Mouse (Mus musculus) heart, adult 2 months (tissue): ENCODE measurements around the gene Sh3d19. TPM values are rescaled to one million over a fixed set of nuclear protein-coding genes. Genes with fewer than 3 reads are reported as not detected.

Experiments used
- DNase-seq, 2 experiments: peaks; one replicate each; pipeline ENCODE4 v3.0.0; 2021
- H3K27ac ChIP-seq: fragments of 200-600 bp; 2 replicates; pipeline ENCODE4 v1.8.1; 2022
- H3K27me3 ChIP-seq: fragments of 200-500 bp; 2 replicates; pipeline ENCODE4 v1.6.1; 2012; ENCODE audit warnings: mild to moderate bottlenecking, low read length, inconsistent platforms, mixed read lengths; ENCODE audit not compliant: control insufficient read depth, insufficient read depth
- H3K36me3 ChIP-seq: fragments of 200-500 bp; 2 replicates; pipeline ENCODE4 v1.6.1; 2012; ENCODE audit warnings: low read length, inconsistent platforms; ENCODE audit not compliant: control insufficient read depth, insufficient read depth
- H3K4me1 ChIP-seq: fragments of 200-500 bp; 2 replicates; pipeline ENCODE4 v1.6.1; 2011; ENCODE audit warnings: low read length; ENCODE audit not compliant: control insufficient read depth, insufficient read depth
- H3K4me3 ChIP-seq: fragments of 200-600 bp; 2 replicates; pipeline ENCODE4 v1.8.1; 2022
- H3K79me2 ChIP-seq: fragments of 200-500 bp; replicated peaks from 2 replicates; pipeline ENCODE4 v1.6.1; 2012; ENCODE audit warnings: mild to moderate bottlenecking, inconsistent platforms, low read length, moderate library complexity, mixed read lengths; ENCODE audit not compliant: control insufficient read depth, insufficient read depth
- H3K9ac ChIP-seq: fragments of 200-500 bp; 2 replicates; pipeline ENCODE4 v1.6.1; 2012; ENCODE audit warnings: low read depth, mild to moderate bottlenecking, control low read depth, inconsistent platforms, low read length, mixed read lengths
- CTCF ChIP-seq: fragments of 200-600 bp; IDR thresholded peaks from 2 replicates; pipeline ENCODE4 v1.8.1; 2022; ENCODE audit warnings: antibody characterized with exemption, mild to moderate bottlenecking, moderate library complexity
- EP300 ChIP-seq: fragments of 200-500 bp; IDR thresholded peaks from 2 replicates; pipeline ENCODE4 v1.6.1; 2011; ENCODE audit warnings: low read depth, low read length, control low read depth; ENCODE audit not compliant: insufficient read depth
- POLR2A ChIP-seq: fragments of 200-500 bp; IDR thresholded peaks from 2 replicates; pipeline ENCODE4 v1.6.1; 2011; ENCODE audit warnings: mild to moderate bottlenecking, low read depth, low read length, control low read depth; ENCODE audit not compliant: insufficient read depth
- WGBS: fragments of 180-500 bp; shearing (Covaris S2); methylation state at CpG from one replicate; pipeline ENCODE4 v1.1.7; 2018; 5-methylcytosine and 5-hydroxymethylcytosine counted together
- intact Hi-C: fragments of 180-260 bp; cut with DNase I; formaldehyde crosslinking; loops from one replicate; pipeline ENCODE4 v1.15.1; 2025
- polyA plus RNA-seq: library from polyadenylated mRNA; depleted of rRNA; stranded (reverse); fragments of >200 nt; gene quantifications from 2 replicates; pipeline ENCODE4 v1.2.3, GENCODE M21; 2012
- total RNA-seq, 2 experiments: library from RNA; stranded (reverse); gene quantifications; 2 replicates each; pipeline ENCODE4 v1.2.3; 2021

Sh3d19 gene
- total and polyA plus RNA-seq, 3 experiments = 13.5 to 22.2 (median 19.5) TPM

DNA sequence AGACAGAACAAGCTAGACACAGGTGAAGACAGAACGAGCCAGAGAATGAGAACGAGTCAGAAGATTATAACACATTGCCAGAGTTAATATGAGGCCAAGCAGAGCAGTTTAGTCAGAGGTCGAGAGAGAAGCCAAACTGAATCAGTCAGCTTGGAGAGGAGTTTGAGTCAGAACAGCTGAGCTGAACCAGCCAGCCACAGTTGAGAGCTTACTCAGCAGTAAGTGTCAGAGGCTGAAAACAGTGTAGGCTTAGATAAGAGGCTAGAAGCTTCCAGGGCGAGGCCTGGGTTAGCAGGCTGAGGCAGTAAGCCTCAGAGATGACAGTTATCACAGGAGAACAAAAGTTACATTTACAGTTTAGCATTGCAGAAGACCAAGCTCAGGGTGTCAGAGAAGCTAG, 137.7 kb downstream of the Sh3d19 start:
- intact Hi-C loops = no loop called here
- no peaks in the 10 kb centered on the region for H3K79me2 ChIP-seq
- no peaks in the 10 kb centered on the region; the same call in 1 of the 2 replicates for H3K4me1 ChIP-seq
- 73% methylated on average over 4 of the region's 4 CpGs for WGBS
- no peak for TF ChIP-seq CTCF
- no peak for TF ChIP-seq POLR2A
- TF ChIP-seq EP300 = no peak
- DNase-seq = no peak
- H3K9ac ChIP-seq = no peak overlapping the region
- H3K27me3 ChIP-seq = no peaks in the 10 kb centered on the region
- no peak overlapping the region for H3K4me3 ChIP-seq
- no peak overlapping the region for H3K27ac ChIP-seq
- H3K36me3 ChIP-seq = no peaks in the 10 kb centered on the region

GRCm38 (mm10) chr3:86109099-86109498, 138.2 kb downstream of the Sh3d19 start:
- H3K27me3 ChIP-seq = no peaks in the 10 kb centered on the region
- no peaks in the 10 kb centered on the region; the same call in 1 of the 2 replicates for H3K4me1 ChIP-seq
- no peaks in the 10 kb centered on the region for H3K79me2 ChIP-seq
- H3K4me3 ChIP-seq = no peak overlapping the region
- H3K36me3 ChIP-seq = no peaks in the 10 kb centered on the region
- intact Hi-C loops = no loop called here
- H3K9ac ChIP-seq = no peak overlapping the region
- 76% methylated on average over 7 of the region's 7 CpGs for WGBS
- no peak for DNase-seq
- no peak overlapping the region for H3K27ac ChIP-seq
- TF ChIP-seq EP300 = no peak

DNA sequence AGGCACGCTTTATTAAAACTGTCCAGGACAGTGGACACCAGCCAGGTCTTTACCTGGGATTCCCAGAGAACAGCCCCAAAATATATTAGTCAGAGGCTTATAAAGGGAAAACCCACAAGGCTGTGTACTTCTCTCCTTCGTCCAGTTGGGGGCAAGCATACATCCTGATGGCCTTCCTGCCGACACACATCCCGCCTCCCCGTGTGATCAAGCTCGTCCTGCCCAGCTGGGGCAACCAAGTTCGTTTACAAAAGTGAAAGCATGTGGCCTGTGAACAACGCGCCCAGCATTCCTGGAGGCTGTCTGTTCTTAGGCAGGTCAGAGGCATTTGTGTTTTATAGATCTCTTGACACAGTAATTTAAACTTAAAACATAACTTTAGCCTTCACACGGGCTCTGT, 139.2 kb downstream of the Sh3d19 start:
- Histone ChIP-seq H3K9ac (no peak overlapping the region), H3K27ac (peak overlapping the region; percentile 13; the same call in 1 of the 2 replicates), H3K4me1 (peaks cover 2% of the 10 kb centered on the region), H3K27me3 (no peaks in the 10 kb centered on the region), H3K4me3 (no peak overlapping the region), H3K79me2 (no peaks in the 10 kb centered on the region), H3K36me3 (no peaks in the 10 kb centered on the region)
- intact Hi-C loops = loop anchor here (2.0 kb wide), 1 partner anchor 19 kb away; no protein-coding TSS in a partner anchor
- 15% methylated on average over 10 of the region's 10 CpGs for WGBS
- DNase-seq = peak; percentile 33 to 45
- TF ChIP-seq POLR2A = peak; percentile 31; the same call in 1 of the 2 replicates
- 0 out of 2 replicates have a peak, but pooled peaks have one; percentile 45 for TF ChIP-seq EP300
- TF ChIP-seq CTCF = peak; percentile 70

DNA sequence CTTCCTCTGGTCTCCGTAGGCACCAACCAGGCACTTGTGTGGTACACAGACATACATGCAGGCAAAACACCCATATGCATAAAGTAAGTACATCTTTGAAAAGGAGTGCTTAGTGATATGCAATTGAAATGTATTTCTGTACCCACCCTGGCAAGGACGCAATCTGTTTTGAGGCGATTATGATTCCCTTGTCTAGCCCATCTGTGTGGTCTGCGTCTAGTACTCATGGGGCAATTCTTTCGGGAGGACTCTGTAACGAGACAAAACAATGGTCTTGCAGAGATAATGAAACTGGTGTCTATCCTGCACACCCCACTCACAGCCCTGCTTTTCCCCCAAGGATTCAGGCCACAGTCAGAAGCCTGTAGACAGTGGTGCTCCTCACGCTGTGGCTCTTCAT, 141.9 kb downstream of the Sh3d19 start:
- 85% methylated on average over 7 of the region's 7 CpGs for WGBS
- Histone ChIP-seq H3K79me2 (no peaks in the 10 kb centered on the region), H3K27me3 (no peaks in the 10 kb centered on the region), H3K36me3 (no peaks in the 10 kb centered on the region), H3K4me3 (no peak overlapping the region), H3K27ac (no peak overlapping the region), H3K9ac (no peak overlapping the region), H3K4me1 (peaks cover 2% of the 10 kb centered on the region)
- TF ChIP-seq POLR2A = no peak
- no peak for DNase-seq
- intact Hi-C loops = no loop called here

DNA sequence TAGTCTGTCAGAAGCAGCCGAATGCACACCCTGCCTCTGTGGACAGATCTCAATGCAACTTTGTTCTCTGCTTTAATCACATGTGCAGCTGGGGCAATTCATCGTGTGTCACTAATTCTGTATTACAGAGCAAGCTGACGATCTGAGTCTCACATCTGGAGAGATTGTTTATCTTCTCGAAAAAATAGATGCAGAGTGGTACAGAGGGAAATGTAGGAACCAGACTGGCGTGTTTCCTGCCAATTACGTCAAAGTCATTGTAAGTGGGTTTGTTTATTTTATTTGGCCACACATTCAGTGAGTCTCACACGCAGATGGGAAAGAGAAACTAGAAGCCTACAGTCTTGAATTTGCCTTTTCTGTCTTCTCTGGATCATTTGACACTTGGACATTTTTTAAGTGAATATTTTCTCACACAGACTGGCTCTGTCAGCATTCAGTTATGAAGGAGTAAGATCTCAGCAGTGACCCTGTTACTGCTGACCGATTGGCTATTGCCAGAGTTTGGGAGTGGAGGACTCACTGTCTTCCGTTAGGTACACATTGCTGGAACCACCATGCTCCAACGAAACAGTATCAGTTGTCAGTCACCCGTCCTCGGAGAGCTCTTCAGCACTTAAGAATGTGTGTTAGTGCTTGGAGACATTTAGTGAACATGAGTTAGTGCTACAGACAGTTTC, 143.9 kb downstream of the Sh3d19 start:
- H3K27me3 ChIP-seq = no peaks in the 10 kb centered on the region
- no peaks in the 10 kb centered on the region for H3K79me2 ChIP-seq
- DNase-seq = peak in 1 of 2 experiments; percentile 41
- H3K36me3 ChIP-seq = no peaks in the 10 kb centered on the region
- TF ChIP-seq POLR2A = no peak
- no peak for TF ChIP-seq EP300
- no peak for TF ChIP-seq CTCF
- peaks cover 2% of the 10 kb centered on the region for H3K4me1 ChIP-seq
- peak overlapping the region; percentile 63 for H3K27ac ChIP-seq
- 39% methylated on average over 12 of the region's 12 CpGs for WGBS
- H3K9ac ChIP-seq = peak overlapping the region; percentile 5
- H3K4me3 ChIP-seq = peak overlapping the region; percentile 21; the same call in 1 of the 2 replicates
- intact Hi-C loops = loop anchor here (5.0 kb wide), 1 partner anchor 187 kb away; no protein-coding TSS in a partner anchor

DNA sequence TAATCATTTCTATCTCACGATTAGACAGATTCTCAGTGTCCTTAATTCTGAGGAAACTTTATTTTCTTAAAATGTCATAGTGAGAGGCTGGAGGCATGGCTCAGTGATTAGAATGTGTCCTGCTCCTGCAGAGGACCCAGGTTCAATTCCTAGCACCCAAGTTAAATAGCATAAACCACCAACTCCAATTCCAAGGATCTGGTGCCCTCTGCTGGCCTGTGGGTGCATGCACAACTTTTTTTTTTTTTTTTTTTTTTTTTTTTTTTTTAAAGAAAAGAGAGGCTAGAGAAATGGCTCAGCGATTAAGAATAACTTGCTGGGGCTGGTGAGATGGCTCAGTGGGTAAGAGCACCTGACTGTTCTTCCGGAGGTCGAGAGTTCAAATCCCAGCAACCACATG, 146.0 kb downstream of the Sh3d19 start:
- no peaks in the 10 kb centered on the region for H3K79me2 ChIP-seq
- H3K9ac ChIP-seq = no peak overlapping the region
- no peaks in the 10 kb centered on the region for H3K36me3 ChIP-seq
- no peak for DNase-seq
- H3K27me3 ChIP-seq = no peaks in the 10 kb centered on the region
- H3K4me3 ChIP-seq = no peak overlapping the region
- H3K4me1 ChIP-seq = peaks cover 2% of the 10 kb centered on the region
- intact Hi-C loops = loop anchor here (5.0 kb wide), 1 partner anchor 190 kb away; no protein-coding TSS in a partner anchor
- WGBS = 91% methylated on average over 4 of the region's 4 CpGs
- peak; percentile 59 for TF ChIP-seq CTCF
- TF ChIP-seq EP300 = no peak
- H3K27ac ChIP-seq = no peak overlapping the region
